Mouse (Mus musculus) forebrain, postnatal 0 days (tissue): Measurements from ENCODE around the gene Olfr1502. TPM values are rescaled to one million over a fixed set of nuclear protein-coding genes. Genes with fewer than 3 reads are reported as not detected.

ENCODE experiments used
- ATAC-seq: fragments of 200-750 bp; cut with Nextera tagmentation; 2 replicates; pipeline ENCODE4 v1.8.0; 2017; ENCODE audit warnings: mild to moderate bottlenecking, moderate library complexity
- DNase-seq: peaks from one replicate; pipeline ENCODE4 v3.0.0-alpha.2; 2015
- H3K27ac ChIP-seq: fragments of 300-500 bp; sonication (generic); 2 replicates; pipeline ENCODE4 v1.5.1; 2014; ENCODE audit warnings: low read depth, mild to moderate bottlenecking, antibody characterized with exemption, low read length, moderate library complexity, mixed read lengths
- H3K27me3 ChIP-seq: fragments of 300-500 bp; sonication (generic); 2 replicates; pipeline ENCODE4 v1.6.1; 2014; ENCODE audit warnings: mild to moderate bottlenecking, low read length, mixed read lengths; ENCODE audit not compliant: insufficient read depth
- H3K36me3 ChIP-seq: fragments of 300-500 bp; sonication (generic); 2 replicates; pipeline ENCODE4 v1.6.1; 2014; ENCODE audit warnings: mild to moderate bottlenecking, moderate library complexity; ENCODE audit not compliant: insufficient read depth
- H3K4me1 ChIP-seq: fragments of 300-500 bp; sonication (generic); 2 replicates; pipeline ENCODE4 v1.6.1; 2014; ENCODE audit warnings: antibody characterized with exemption; ENCODE audit not compliant: insufficient read depth
- H3K4me2 ChIP-seq: fragments of 300-500 bp; sonication (generic); 2 replicates; pipeline ENCODE4 v1.6.1; 2014; ENCODE audit warnings: low read depth, mild to moderate bottlenecking, moderate library complexity
- H3K4me3 ChIP-seq: fragments of 300-500 bp; sonication (generic); 2 replicates; pipeline ENCODE4 v1.5.1; 2014; ENCODE audit warnings: low read depth, low read length, mixed read lengths
- H3K9ac ChIP-seq: fragments of 300-500 bp; sonication (generic); 2 replicates; pipeline ENCODE4 v1.6.1; 2014; ENCODE audit warnings: mild to moderate bottlenecking
- H3K9me3 ChIP-seq: fragments of 300-500 bp; sonication (generic); 2 replicates; pipeline ENCODE4 v1.6.1; 2016; ENCODE audit warnings: low read length
- CTCF ChIP-seq: sonication (generic); IDR thresholded peaks from 2 replicates; pipeline ENCODE4 v1.5.1; 2016; ENCODE audit warnings: antibody characterized with exemption, control low read depth, low read depth
- WGBS: fragments of 180-500 bp; shearing (Covaris S2); extraction: QIAGEN DNeasy Blood & Tissue Kit; methylation state at CpG from one replicate; pipeline ENCODE4 v1.1.7; 2014; 5-methylcytosine and 5-hydroxymethylcytosine counted together
- polyA plus RNA-seq: library from polyadenylated mRNA; unstranded; fragments of >200 nt; fragmentation: Nextera tagmentation; extraction: Ambion mirVana; gene quantifications from 2 replicates; pipeline ENCODE4 v1.2.1, GENCODE M21; 2015
- total RNA-seq: library from RNA; depleted of rRNA; stranded (reverse); fragments of >200 nt; gene quantifications from 2 replicates; pipeline ENCODE4 v1.2.3, GENCODE M21; 2014; rRNA removed

Olfr1502 gene
- total and polyA plus RNA-seq, 2 experiments from 2014 or later = not detected

GRCm38 (mm10) chr19:13897828-13898227 is 36.2 kb downstream of the Olfr1502 start, which contains the start of gene Olfr1504:
Gene Olfr1504, minus strand, starts transcription at chr19:13897928.
- Histone ChIP-seq H3K4me2 (no peak within 1 kb of the TSS), H3K9me3 (no peaks in the 10 kb centered on the region), H3K27me3 (no peaks in the 10 kb centered on the region), H3K9ac (no peak within 1 kb of the TSS), H3K27ac (no peak within 1 kb of the TSS), H3K4me1 (no peaks in the 10 kb centered on the region), H3K4me3 (no peak within 1 kb of the TSS), H3K36me3 (no peaks in the 10 kb centered on the region)
- no peak for ATAC-seq
- no peak for TF ChIP-seq CTCF
- DNase-seq = no peak
- WGBS = 68% methylated on average over 1 of the region's 1 CpGs

Other genes with a start within 250 kb of the Olfr1502 start
- gene Olfr1487, start 244.4 kb upstream of the Olfr1502 start, total RNA-seq = not detected in 2 replicates
- gene Olfr1487, start 244.4 kb upstream of the Olfr1502 start, polyA plus RNA-seq = not detected in 2 replicates
- not detected in 2 replicates for gene Olfr1489, start 230.2 kb upstream of the Olfr1502 start, total RNA-seq
- gene Olfr1489, start 230.2 kb upstream of the Olfr1502 start, polyA plus RNA-seq = not detected in 2 replicates
- gene Olfr1490, start 210.7 kb upstream of the Olfr1502 start, total RNA-seq = not detected in 2 replicates
- not detected in 2 replicates for gene Olfr1490, start 210.7 kb upstream of the Olfr1502 start, polyA plus RNA-seq
- gene Olfr1491, start 164.5 kb upstream of the Olfr1502 start, total RNA-seq = not detected in 2 replicates
- gene Olfr1491, start 164.5 kb upstream of the Olfr1502 start, polyA plus RNA-seq = not detected in 2 replicates
- gene Olfr1493-ps1, start 138.5 kb upstream of the Olfr1502 start, total RNA-seq = not detected in 2 replicates
- not detected in 2 replicates for gene Olfr1493-ps1, start 138.5 kb upstream of the Olfr1502 start, polyA plus RNA-seq
- gene Olfr1494, start 122.1 kb upstream of the Olfr1502 start, total RNA-seq = not detected in 2 replicates
- not detected in 2 replicates for gene Olfr1494, start 122.1 kb upstream of the Olfr1502 start, polyA plus RNA-seq
- not detected in 2 replicates for gene Olfr1495, start 97.2 kb upstream of the Olfr1502 start, total RNA-seq
- not detected in 2 replicates for gene Olfr1495, start 97.2 kb upstream of the Olfr1502 start, polyA plus RNA-seq
- gene Olfr1496, start 83.9 kb upstream of the Olfr1502 start, total RNA-seq = not detected in 2 replicates
- not detected in 2 replicates for gene Olfr1496, start 83.9 kb upstream of the Olfr1502 start, polyA plus RNA-seq
- not detected in 2 replicates for gene Olfr1497, start 63.6 kb upstream of the Olfr1502 start, total RNA-seq
- not detected in 2 replicates for gene Olfr1497, start 63.6 kb upstream of the Olfr1502 start, polyA plus RNA-seq
- not detected in 2 replicates for gene Olfr1499, start 42.3 kb upstream of the Olfr1502 start, total RNA-seq
- gene Olfr1499, start 42.3 kb upstream of the Olfr1502 start, polyA plus RNA-seq = not detected in 2 replicates
- gene Olfr1500, start 31.3 kb upstream of the Olfr1502 start, total RNA-seq = not detected in 2 replicates
- gene Olfr1500, start 31.3 kb upstream of the Olfr1502 start, polyA plus RNA-seq = not detected in 2 replicates
- gene Olfr1501, start 11.1 kb upstream of the Olfr1502 start, total RNA-seq = not detected in 2 replicates
- gene Olfr1501, start 11.1 kb upstream of the Olfr1502 start, polyA plus RNA-seq = not detected in 2 replicates
- not detected in 2 replicates for gene Olfr1504, start 36.1 kb downstream of the Olfr1502 start, total RNA-seq
- gene Olfr1504, start 36.1 kb downstream of the Olfr1502 start, polyA plus RNA-seq = not detected in 2 replicates
- not detected in 2 replicates for gene Olfr1505, start 51.7 kb downstream of the Olfr1502 start, total RNA-seq
- not detected in 2 replicates for gene Olfr1505, start 51.7 kb downstream of the Olfr1502 start, polyA plus RNA-seq